Mouse (Mus musculus): ENCODE data around the gene Zfp61. TPM values are rescaled to one million over a fixed set of nuclear protein-coding genes. Genes with fewer than 3 reads are reported as not detected.

Gene Zfp61
- 22.4 and 30.4 TPM in 2 replicates for total RNA-seq (2012; rRNA removed)

GRCm38 (mm10) chr7:24300771-24301282 is at the start of gene Zfp61:
Zfp61 (minus strand) TSS chr7:24301232.
- Histone ChIP-seq H3K9ac (ENCODE audit: insufficient read depth, low read depth, low read length, poor library complexity, severe bottlenecking) (no peak within 1 kb of the TSS), H3K36me3 (ENCODE audit: control insufficient read depth, insufficient read depth, low read length, poor library complexity, severe bottlenecking) (peaks cover 10% of the 10 kb centered on the region; the same call in 1 of the 2 replicates), H3K4me3 (ENCODE audit: insufficient read depth in 1 of 2, low read depth in 1 of 2, low read length in 2 of 2, poor library complexity in 1 of 2, severe bottlenecking in 1 of 2) (0 out of 4 replicates have a peak within 1 kb of the TSS, but pooled peaks of 1 of the 2 experiments have one; percentile 88), H3K9me3 (ENCODE audit: control insufficient read depth, insufficient read depth, low read depth, low read length) (no peaks in the 10 kb centered on the region), H3K4me1 (ENCODE audit: control insufficient read depth in 2 of 2, insufficient read depth in 2 of 2, low read length in 2 of 2, poor library complexity in 1 of 2) (peaks cover 2% of the 10 kb centered on the region in 2 experiments; a peak in 1 of 4 replicates), H3K27ac (ENCODE audit: insufficient read depth, low read depth, low read length, poor library complexity, severe bottlenecking) (no peak within 1 kb of the TSS)
- no peak for TF ChIP-seq MAFK (IDR thresholded peaks at IDR 0.05; ENCODE audit: insufficient read depth, low read depth, low read length)
- no peak for TF ChIP-seq ZC3H11A (IDR thresholded peaks at IDR 0.05; ENCODE audit: borderline replicate concordance, low read depth, low read length)
- TF ChIP-seq CHD2 (IDR thresholded peaks at IDR 0.05; ENCODE audit: low read depth, low read length) = no peak
- TF ChIP-seq ZNF384 (IDR thresholded peaks at IDR 0.05; ENCODE audit: low read depth, low read length) = no peak
- TF ChIP-seq HCFC1 (IDR thresholded peaks at IDR 0.05; ENCODE audit: borderline replicate concordance, insufficient read depth, low read length) = no peak
- DNase-seq (ENCODE audit: low read depth, low spot score) = no peak
- in situ Hi-C loops (cut with MboI; ENCODE audit: low sequenced_read_pairs in 2 of 2, unreplicated experiment in 2 of 2) = no loop called here

GRCm38 (mm10) chr7:24348896-24349295 is 47.9 kb upstream of the Zfp61 start, which contains the start of gene Lypd5:
Lypd5 (plus strand) TSS chr7:24349196.
- DNase-seq (ENCODE audit: low read depth, low spot score) = no peak
- no peak within 1 kb of the TSS for H3K9ac ChIP-seq (ENCODE audit: insufficient read depth, low read depth, low read length, poor library complexity, severe bottlenecking)
- peaks cover 0 to 4% of the 10 kb centered on the region in 2 experiments; a peak in 1 of 4 replicates for H3K4me1 ChIP-seq (ENCODE audit: control insufficient read depth in 2 of 2, insufficient read depth in 2 of 2, low read length in 2 of 2, poor library complexity in 1 of 2)
- H3K9me3 ChIP-seq (ENCODE audit: control insufficient read depth, insufficient read depth, low read depth, low read length) = no peaks in the 10 kb centered on the region
- H3K27ac ChIP-seq (ENCODE audit: insufficient read depth, low read depth, low read length, poor library complexity, severe bottlenecking) = no peak within 1 kb of the TSS
- no peak within 1 kb of the TSS for H3K4me3 ChIP-seq (ENCODE audit: insufficient read depth in 1 of 2, low read depth in 1 of 2, low read length in 2 of 2, poor library complexity in 1 of 2, severe bottlenecking in 1 of 2)
- no peak for TF ChIP-seq ZNF384 (IDR thresholded peaks at IDR 0.05; ENCODE audit: low read depth, low read length)
- no peaks in the 10 kb centered on the region for H3K36me3 ChIP-seq (ENCODE audit: control insufficient read depth, insufficient read depth, low read length, poor library complexity, severe bottlenecking)
- in situ Hi-C loops (cut with MboI; ENCODE audit: low sequenced_read_pairs in 2 of 2, unreplicated experiment in 2 of 2) = no loop called here

GRCm38 (mm10) chr7:24346444-24346843 is 45.4 kb upstream of the Zfp61 start:
- no peaks in the 10 kb centered on the region for H3K36me3 ChIP-seq (ENCODE audit: control insufficient read depth, insufficient read depth, low read length, poor library complexity, severe bottlenecking)
- no peak for DNase-seq (ENCODE audit: low read depth, low spot score)
- no peaks in the 10 kb centered on the region for H3K9me3 ChIP-seq (ENCODE audit: control insufficient read depth, insufficient read depth, low read depth, low read length)
- in situ Hi-C loops (cut with MboI; ENCODE audit: low sequenced_read_pairs in 2 of 2, unreplicated experiment in 2 of 2) = no loop called here
- no peak overlapping the region for H3K9ac ChIP-seq (ENCODE audit: insufficient read depth, low read depth, low read length, poor library complexity, severe bottlenecking)
- no peak for TF ChIP-seq ZNF384 (IDR thresholded peaks at IDR 0.05; ENCODE audit: low read depth, low read length)
- TF ChIP-seq MAFK (IDR thresholded peaks at IDR 0.05; ENCODE audit: insufficient read depth, low read depth, low read length) = no peak
- TF ChIP-seq CHD2 (IDR thresholded peaks at IDR 0.05; ENCODE audit: low read depth, low read length) = no peak
- no peak for TF ChIP-seq ZC3H11A (IDR thresholded peaks at IDR 0.05; ENCODE audit: borderline replicate concordance, low read depth, low read length)
- TF ChIP-seq HCFC1 (IDR thresholded peaks at IDR 0.05; ENCODE audit: borderline replicate concordance, insufficient read depth, low read length) = no peak
- no peak overlapping the region for H3K4me3 ChIP-seq (ENCODE audit: insufficient read depth in 1 of 2, low read depth in 1 of 2, low read length in 2 of 2, poor library complexity in 1 of 2, severe bottlenecking in 1 of 2)
- no peak overlapping the region for H3K27ac ChIP-seq (ENCODE audit: insufficient read depth, low read depth, low read length, poor library complexity, severe bottlenecking)
- peaks cover 0 to 2% of the 10 kb centered on the region in 2 experiments; a peak in 1 of 4 replicates for H3K4me1 ChIP-seq (ENCODE audit: control insufficient read depth in 2 of 2, insufficient read depth in 2 of 2, low read length in 2 of 2, poor library complexity in 1 of 2)

- Histone ChIP-seq H3K36me3 (ENCODE audit: control insufficient read depth, insufficient read depth, low read length, poor library complexity, severe bottlenecking) (no peaks in the 10 kb centered on the region), H3K4me1 (ENCODE audit: control insufficient read depth in 2 of 2, insufficient read depth in 2 of 2, low read length in 2 of 2, poor library complexity in 1 of 2) (no peaks in the 10 kb centered on the region), H3K9ac (ENCODE audit: insufficient read depth, low read depth, low read length, poor library complexity, severe bottlenecking) (no peak overlapping the region), H3K27ac (ENCODE audit: insufficient read depth, low read depth, low read length, poor library complexity, severe bottlenecking) (no peak overlapping the region), H3K4me3 (ENCODE audit: insufficient read depth in 1 of 2, low read depth in 1 of 2, low read length in 2 of 2, poor library complexity in 1 of 2, severe bottlenecking in 1 of 2) (no peak overlapping the region), H3K9me3 (ENCODE audit: control insufficient read depth, insufficient read depth, low read depth, low read length) (no peaks in the 10 kb centered on the region)
- DNase-seq (ENCODE audit: low read depth, low spot score) = no peak
- TF ChIP-seq MAFK (IDR thresholded peaks at IDR 0.05; ENCODE audit: insufficient read depth, low read depth, low read length) = no peak
- TF ChIP-seq CHD2 (IDR thresholded peaks at IDR 0.05; ENCODE audit: low read depth, low read length) = no peak
- in situ Hi-C loops (cut with MboI; ENCODE audit: low sequenced_read_pairs in 2 of 2, unreplicated experiment in 2 of 2) = no loop called here
Observed at GRCm38 (mm10) chr7:24343701-24344272, 42.8 kb upstream of the Zfp61 start.

GRCm38 (mm10) chr7:24338241-24338640 is 37.2 kb upstream of the Zfp61 start:
- Histone ChIP-seq H3K9ac (ENCODE audit: insufficient read depth, low read depth, low read length, poor library complexity, severe bottlenecking) (no peak overlapping the region), H3K4me3 (ENCODE audit: insufficient read depth in 1 of 2, low read depth in 1 of 2, low read length in 2 of 2, poor library complexity in 1 of 2, severe bottlenecking in 1 of 2) (no peak overlapping the region), H3K36me3 (ENCODE audit: control insufficient read depth, insufficient read depth, low read length, poor library complexity, severe bottlenecking) (no peaks in the 10 kb centered on the region), H3K27ac (ENCODE audit: insufficient read depth, low read depth, low read length, poor library complexity, severe bottlenecking) (no peak overlapping the region), H3K9me3 (ENCODE audit: control insufficient read depth, insufficient read depth, low read depth, low read length) (no peaks in the 10 kb centered on the region), H3K4me1 (ENCODE audit: control insufficient read depth in 2 of 2, insufficient read depth in 2 of 2, low read length in 2 of 2, poor library complexity in 1 of 2) (no peaks in the 10 kb centered on the region)
- DNase-seq (ENCODE audit: low read depth, low spot score) = no peak
- in situ Hi-C loops (cut with MboI; ENCODE audit: low sequenced_read_pairs in 2 of 2, unreplicated experiment in 2 of 2) = no loop called here
- TF ChIP-seq ZNF384 (IDR thresholded peaks at IDR 0.05; ENCODE audit: low read depth, low read length) = no peak
- TF ChIP-seq ZC3H11A (IDR thresholded peaks at IDR 0.05; ENCODE audit: borderline replicate concordance, low read depth, low read length) = no peak
- no peak for TF ChIP-seq MAFK (IDR thresholded peaks at IDR 0.05; ENCODE audit: insufficient read depth, low read depth, low read length)
- no peak for TF ChIP-seq CHD2 (IDR thresholded peaks at IDR 0.05; ENCODE audit: low read depth, low read length)
- no peak for TF ChIP-seq HCFC1 (IDR thresholded peaks at IDR 0.05; ENCODE audit: borderline replicate concordance, insufficient read depth, low read length)
